Mouse (Mus musculus) G1E-ER4 (cell line): ENCODE results near the gene Fap. TPM values are rescaled to one million over a fixed set of nuclear protein-coding genes. Genes with fewer than 3 reads are reported as not detected.

Source experiments
- GATA1 ChIP-seq: IDR thresholded peaks from one replicate; pipeline ENCODE4 v1.8.0; 2012; ENCODE audit warnings: low read length, inconsistent platforms
- polyA plus RNA-seq: library from polyadenylated mRNA; stranded (reverse); fragments of >175 nt; gene quantifications from 2 replicates; pipeline ENCODE4 v1.2.3, GENCODE M21; 2012

The Fap gene
- polyA plus RNA-seq, 1 experiment: not detected

GRCm38 (mm10) chr2:62495407-62495806, 78.5 kb downstream of the Fap start:
- TF ChIP-seq GATA1: no peak

- TF ChIP-seq GATA1: no peak
These were observed 84.0 kb downstream of the Fap start for GRCm38 (mm10) chr2:62489832-62490231.

- no peak for TF ChIP-seq GATA1
These were observed 89.0 kb downstream of the Fap start for GRCm38 (mm10) chr2:62484906-62485305.

GRCm38 (mm10) chr2:62483550-62483949, 90.3 kb downstream of the Fap start, which contains the start of gene Gcg:
Gcg (minus strand) TSS chr2:62483650.
- no peak for TF ChIP-seq GATA1

- no peak for TF ChIP-seq GATA1
These were observed 93.3 kb downstream of the Fap start for GRCm38 (mm10) chr2:62480285-62481198.

- no peak for TF ChIP-seq GATA1
These were observed 104.3 kb downstream of the Fap start for GRCm38 (mm10) chr2:62469551-62469950.

GRCm38 (mm10) chr2:62463287-62463686, 110.6 kb downstream of the Fap start:
- no peak for TF ChIP-seq GATA1

GRCm38 (mm10) chr2:62462174-62462573, 111.7 kb downstream of the Fap start:
- no peak for TF ChIP-seq GATA1

- no peak for TF ChIP-seq GATA1
These were observed 112.9 kb downstream of the Fap start for GRCm38 (mm10) chr2:62460815-62461450.

GRCm38 (mm10) chr2:62460231-62460710, 113.6 kb downstream of the Fap start:
- TF ChIP-seq GATA1: no peak

GRCm38 (mm10) chr2:62459241-62460174, 114.4 kb downstream of the Fap start:
- no peak for TF ChIP-seq GATA1

- TF ChIP-seq GATA1: no peak
These were observed 115.8 kb downstream of the Fap start for GRCm38 (mm10) chr2:62458070-62458469.

GRCm38 (mm10) chr2:62454991-62455390, 118.9 kb downstream of the Fap start:
- no peak for TF ChIP-seq GATA1

GRCm38 (mm10) chr2:62454033-62454432, 119.8 kb downstream of the Fap start:
- TF ChIP-seq GATA1: no peak

Other genes with a start within 250 kb of the Fap start
- not detected in 2 replicates for gene Dpp4, start 161.8 kb downstream of the Fap start, polyA plus RNA-seq
- 0.25 and 0.42 TPM in 2 replicates for gene Gcg, start 90.4 kb downstream of the Fap start, polyA plus RNA-seq
- gene Ifih1, start 72.2 kb upstream of the Fap start, polyA plus RNA-seq: 4.4 and 4.7 TPM in 2 replicates
- 0.19 and 0.24 TPM in 2 replicates for gene Gca, start 90.2 kb upstream of the Fap start, polyA plus RNA-seq